Mouse (Mus musculus) liver, embryonic 14.5 days (tissue): Measurements from ENCODE around the gene Mmgt1. TPM values are rescaled to one million over a fixed set of nuclear protein-coding genes. Genes with fewer than 3 reads are reported as not detected.

ENCODE experiments used
- ATAC-seq: fragments of 200-750 bp; cut with Nextera tagmentation; 2 replicates; pipeline ENCODE4 v1.8.0; 2017; ENCODE audit warnings: moderate number of reproducible peaks, mild to moderate bottlenecking, moderate library complexity; ENCODE audit not compliant: insufficient read depth
- DNase-seq, 3 experiments: peaks; one replicate each; pipeline ENCODE4 v3.0.0-alpha.2; 2012 to 2013; ENCODE audit warnings: low read depth in 3 of 3, low spot score in 3 of 3
- H3K27ac ChIP-seq: fragments of 300-500 bp; sonication (generic); 2 replicates; pipeline ENCODE4 v1.5.1; 2014; ENCODE audit warnings: moderate library complexity, mild to moderate bottlenecking, control low read depth, inconsistent platforms
- H3K27me3 ChIP-seq: fragments of 300-500 bp; sonication (generic); 2 replicates; pipeline ENCODE4 v1.6.1; 2014; ENCODE audit warnings: mild to moderate bottlenecking, low read length, moderate library complexity; ENCODE audit not compliant: control insufficient read depth, insufficient read depth
- H3K36me3 ChIP-seq: fragments of 300-500 bp; sonication (generic); replicated peaks from 2 replicates; pipeline ENCODE4 v1.6.1; 2014; ENCODE audit warnings: low read depth; ENCODE audit not compliant: control insufficient read depth, insufficient read depth
- H3K4me1 ChIP-seq, 2 experiments: fragments of 200-500 bp in 1 of 2; fragments of 300-500 bp in 1 of 2; sonication (generic) in 1 of 2; replicated peaks; 2 replicates each; pipeline ENCODE4 v1.6.1; 2012 to 2014; ENCODE audit warnings: antibody characterized with exemption in 1 of 2, inconsistent platforms in 1 of 2, low read length in 1 of 2; ENCODE audit not compliant: control insufficient read depth in 2 of 2, insufficient read depth in 2 of 2
- H3K4me2 ChIP-seq: fragments of 300-500 bp; sonication (generic); 2 replicates; pipeline ENCODE4 v1.6.1; 2014; ENCODE audit warnings: low read depth, mild to moderate bottlenecking, control low read depth, moderate library complexity
- H3K4me3 ChIP-seq, 2 experiments: fragments of 200-500 bp in 1 of 2; fragments of 300-500 bp in 1 of 2; sonication (generic) in 1 of 2; 2 replicates each; pipeline ENCODE4 v1.5.1; 2012 to 2014; ENCODE audit warnings: low read depth in 2 of 2, low read length in 2 of 2, mild to moderate bottlenecking in 2 of 2, control low read depth in 1 of 2, inconsistent platforms in 1 of 2, moderate library complexity in 1 of 2; ENCODE audit not compliant: insufficient read depth in 1 of 2
- H3K9ac ChIP-seq: fragments of 300-500 bp; sonication (generic); replicated peaks from 2 replicates; pipeline ENCODE4 v1.6.1; 2014; ENCODE audit warnings: mild to moderate bottlenecking, control low read depth, moderate library complexity
- H3K9me3 ChIP-seq: fragments of 300-500 bp; sonication (generic); 2 replicates; pipeline ENCODE4 v1.6.1; 2016; ENCODE audit warnings: low read length, mixed read lengths; ENCODE audit not compliant: control insufficient read depth
- CTCF ChIP-seq: IDR thresholded peaks from 2 replicates; pipeline ENCODE4 v1.5.1; 2016; ENCODE audit warnings: antibody characterized with exemption, low read depth, control low read depth
- EP300 ChIP-seq: IDR thresholded peaks from 2 replicates; pipeline ENCODE4 v1.6.1; 2016; ENCODE audit warnings: antibody characterized with exemption, low read depth
- WGBS: fragments of 180-500 bp; shearing (Covaris S2); extraction: QIAGEN DNeasy Blood & Tissue Kit; methylation state at CpG from one replicate; pipeline ENCODE4 v1.1.7; 2014; ENCODE audit not compliant: insufficient replicate concordance; 5-methylcytosine and 5-hydroxymethylcytosine counted together
- polyA plus RNA-seq, 2 experiments: library from polyadenylated mRNA; depleted of rRNA in 1 of 2; stranded (reverse) in 1 of 2; unstranded in 1 of 2; fragments of >200 nt; fragmentation: Nextera tagmentation in 1 of 2; extraction: Ambion mirVana in 1 of 2; gene quantifications; 2 replicates each; pipeline versions ENCODE4 v1.2.1 to v1.2.3; 2012 to 2014

Gene Mmgt1
- polyA plus RNA-seq (2012; rRNA removed) (3.7 and 5.1 TPM in 2 replicates), polyA plus RNA-seq (2014; fragmentation: Nextera tagmentation; extraction: Ambion mirVana) (8.5 and 8.7 TPM in 2 replicates)

- DNase-seq (peak; percentile 86 to 91 (median 87)), ATAC-seq (peak; percentile 96)
- 9% methylated on average over 44 of the region's 44 CpGs for WGBS
- Histone ChIP-seq H3K4me2 (peak within 1 kb of the TSS; percentile 71), H3K4me1 (peaks cover 0 to 2% of the 10 kb centered on the region in 2 experiments; a peak in 1 of 4 replicates), H3K27ac (peak within 1 kb of the TSS; percentile 46), H3K9me3 (no peaks in the 10 kb centered on the region), H3K9ac (peak within 1 kb of the TSS; percentile 81), H3K4me3 (peak within 1 kb of the TSS; percentile 77 to 98), H3K27me3 (no peaks in the 10 kb centered on the region), H3K36me3 (no peaks in the 10 kb centered on the region)
- no peak for TF ChIP-seq EP300
- no peak for TF ChIP-seq CTCF
Observed at GRCm38 (mm10) chrX:56597887-56598640, at the start of gene Mmgt1. Gene Mmgt1, minus strand, starts transcription at chrX:56598069.

DNA sequence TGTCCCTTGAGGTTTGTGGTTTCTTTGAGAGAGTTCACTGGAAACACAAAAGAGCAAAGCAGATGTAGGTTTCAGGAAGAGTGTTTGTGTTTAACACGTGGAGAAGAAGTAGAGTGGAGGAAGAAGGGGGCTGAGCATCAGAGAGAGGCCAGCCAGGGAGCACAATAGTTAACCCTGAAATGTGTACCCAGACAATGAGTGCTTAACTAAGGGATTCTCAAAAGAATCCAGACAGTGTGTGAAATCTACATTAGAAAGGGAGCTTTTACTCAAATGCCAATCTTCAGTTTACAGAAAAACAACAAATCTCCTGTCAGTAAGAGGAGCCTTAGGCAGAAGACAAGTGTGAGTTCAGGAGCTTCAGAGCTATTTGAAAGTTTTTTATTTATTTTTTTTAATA lies 42.2 kb upstream of the Mmgt1 start:
- H3K9ac ChIP-seq, result no peak overlapping the region
- H3K4me2 ChIP-seq, result no peak overlapping the region
- ATAC-seq (no peak), DNase-seq (no peak)
- no peaks in the 10 kb centered on the region for H3K9me3 ChIP-seq
- H3K4me3 ChIP-seq, result no peak overlapping the region
- H3K36me3 ChIP-seq, result no peaks in the 10 kb centered on the region
- no peak overlapping the region for H3K27ac ChIP-seq
- TF ChIP-seq CTCF (no peak), EP300 (no peak)
- H3K27me3 ChIP-seq, result no peaks in the 10 kb centered on the region
- 10% methylated on average over 1 of the region's 1 CpGs for WGBS
- H3K4me1 ChIP-seq, result no peaks in the 10 kb centered on the region

GRCm38 (mm10) chrX:56636185-56636584 lies 38.3 kb upstream of the Mmgt1 start:
- Histone ChIP-seq H3K4me3 (no peak overlapping the region), H3K4me1 (no peaks in the 10 kb centered on the region), H3K36me3 (no peaks in the 10 kb centered on the region), H3K9ac (no peak overlapping the region), H3K27me3 (no peaks in the 10 kb centered on the region), H3K4me2 (no peak overlapping the region), H3K9me3 (no peaks in the 10 kb centered on the region), H3K27ac (no peak overlapping the region)
- 72% methylated on average over 5 of the region's 5 CpGs for WGBS
- DNase-seq, result no peak
- TF ChIP-seq CTCF, result no peak
- TF ChIP-seq EP300, result no peak
- ATAC-seq, result no peak

DNA sequence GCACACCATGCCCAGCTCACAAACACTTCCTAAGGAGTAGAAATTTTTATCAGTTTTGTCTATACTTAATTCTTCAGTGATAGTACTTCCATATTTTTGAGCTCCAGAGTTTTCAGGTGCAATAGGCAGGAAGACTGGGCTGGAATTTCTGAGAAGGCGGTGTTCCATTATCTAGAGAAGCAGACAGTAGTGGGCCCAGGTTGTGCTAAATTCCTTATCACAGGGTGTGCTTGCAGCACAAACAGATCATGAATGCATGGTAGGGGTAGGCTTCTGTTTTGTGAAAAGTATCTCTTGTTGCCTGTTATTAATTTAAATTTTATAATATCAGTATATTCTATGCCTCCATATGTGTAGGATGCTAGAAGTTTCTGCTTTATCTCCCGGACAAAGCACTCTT lies 17.4 kb upstream of the Mmgt1 start:
- Histone ChIP-seq H3K27me3 (no peaks in the 10 kb centered on the region), H3K4me2 (peak overlapping the region; percentile 18; the same call in 1 of the 2 replicates), H3K4me3 (no peak overlapping the region), H3K9me3 (no peaks in the 10 kb centered on the region), H3K9ac (no peak overlapping the region), H3K27ac (no peak overlapping the region), H3K4me1 (peaks cover 0 to 13% of the 10 kb centered on the region in 2 experiments; a peak in 2 of 4 replicates), H3K36me3 (no peaks in the 10 kb centered on the region)
- DNase-seq (no peak), ATAC-seq (peak; percentile 56; the same call in 1 of the 2 replicates)
- TF ChIP-seq CTCF (no peak), EP300 (peak; percentile 45; the same call in 1 of the 2 replicates)
- 37% methylated on average over 2 of the region's 2 CpGs for WGBS

GRCm38 (mm10) chrX:56610318-56610694 lies 12.4 kb upstream of the Mmgt1 start:
- Histone ChIP-seq H3K4me1 (peaks cover 13 to 31% of the 10 kb centered on the region in 2 experiments), H3K9me3 (no peaks in the 10 kb centered on the region), H3K27me3 (no peaks in the 10 kb centered on the region), H3K36me3 (no peaks in the 10 kb centered on the region), H3K4me2 (peak overlapping the region; percentile 66), H3K9ac (peak overlapping the region; percentile 68), H3K4me3 (peak overlapping the region; percentile 79 to 86), H3K27ac (no peak overlapping the region)
- ATAC-seq, result no peak
- TF ChIP-seq CTCF, result no peak
- TF ChIP-seq EP300, result no peak
- DNase-seq, result no peak
- 8% methylated on average over 13 of the region's 13 CpGs for WGBS
